Mouse (Mus musculus) lung, adult 2 months (tissue): ENCODE measurements around the gene Arhgap6.
A peak's percentile ranks its signal among the peaks of the same experiment; 100 is the strongest.

ENCODE experiments used
- CTCF ChIP-seq: fragments of 200-500 bp; IDR thresholded peaks from 2 replicates; pipeline ENCODE4 v1.5.1; 2011; ENCODE audit warnings: mild to moderate bottlenecking, low read length, control low read depth; ENCODE audit not compliant: insufficient read depth
- POLR2A ChIP-seq: fragments of 200-500 bp; IDR thresholded peaks from 2 replicates; pipeline ENCODE4 v1.6.1; 2011; ENCODE audit warnings: low read depth, mild to moderate bottlenecking, control low read depth, low read length, borderline replicate concordance; ENCODE audit errors: extremely low read depth

- TF ChIP-seq POLR2A (peak; percentile 31; the same call in 1 of the 2 replicates), CTCF (no peak)
These were observed at the start of gene Arhgap6 for GRCm38 (mm10) chrX:168794974-168795858.
